Mouse (Mus musculus): ENCODE results near the gene Cdc42ep2. TPM values are rescaled to one million over a fixed set of nuclear protein-coding genes. Genes with fewer than 3 reads are reported as not detected.
A peak's percentile ranks its signal among the peaks of the same experiment; 100 is the strongest.

The Cdc42ep2 gene
- total and polyA plus RNA-seq, 3 experiments: 0.13 to 0.25 (median 0.20) TPM

GRCm38 (mm10) chr19:5913007-5913719 is 11.5 kb downstream of the Cdc42ep2 start, which contains the start of gene Dpf2:
Gene Dpf2, minus strand, starts transcription at chr19:5913010.
- peak within 1 kb of the TSS; percentile 94 for H3K4me2 ChIP-seq (ENCODE audit: insufficient read depth, low read depth, poor library complexity, severe bottlenecking)
- peak within 1 kb of the TSS; percentile 47 for H3K27ac ChIP-seq (ENCODE audit: insufficient read depth, low read depth)
- peaks cover 11 to 40% of the 10 kb centered on the region in 2 experiments for H3K4me1 ChIP-seq (ENCODE audit: control insufficient read depth in 1 of 2, insufficient read depth in 2 of 2)
- DNase-seq (ENCODE audit: extremely low read depth): peak; percentile 29
- peaks cover 13 to 45% of the 10 kb centered on the region in 2 experiments for H3K36me3 ChIP-seq (replicated peaks in 1 of 2; ENCODE audit: control insufficient read depth in 1 of 2, insufficient read depth in 1 of 2, low read length in 1 of 2)
- peak within 1 kb of the TSS; percentile 90 to 100 (median 93) for H3K4me3 ChIP-seq (replicated peaks in 1 of 3; ENCODE audit: low read depth in 2 of 3, low read length in 2 of 3, poor library complexity in 1 of 3)
- peak within 1 kb of the TSS; percentile 96 for H3K9ac ChIP-seq (ENCODE audit: insufficient read depth, low read depth)
- H3K79me2 ChIP-seq (replicated peaks; ENCODE audit: control insufficient read depth, extremely low read depth, insufficient read depth, poor library complexity, severe bottlenecking): peaks cover 45% of the 10 kb centered on the region
- dilution Hi-C loops (cut with MboI; ENCODE audit: extremely low pct_ligation_motif_present, extremely low pct_unique_long_range_greater_than_20kb, low sequenced_read_pairs): no loop called here
- no peak for TF ChIP-seq BHLHE40 (IDR thresholded peaks at IDR 0.05; ENCODE audit: low read depth, low read length)
- TF ChIP-seq MAFK (IDR thresholded peaks at IDR 0.05; ENCODE audit: insufficient replicate concordance, low read length): peak; percentile 39; the same call in 1 of the 2 replicates
- no peak for TF ChIP-seq ZNF384 (IDR thresholded peaks at IDR 0.05; ENCODE audit: low read depth, low read length)
- TF ChIP-seq NRF1 (IDR thresholded peaks at IDR 0.05; ENCODE audit: low read depth, low read length): peak; percentile 38; the same call in 1 of the 2 replicates
- no peaks in the 10 kb centered on the region for H3K27me3 ChIP-seq (replicated peaks)
- in situ Hi-C loops (cut with MboI; ENCODE audit: low pct_ligation_motif_present, low pct_unique_long_range_greater_than_20kb, low sequenced_read_pairs): no loop called here
- H3K9me3 ChIP-seq (replicated peaks; ENCODE audit: low read length): no peaks in the 10 kb centered on the region

GRCm38 (mm10) chr19:5912103-5913006 is 12.3 kb downstream of the Cdc42ep2 start:
- Histone ChIP-seq H3K9ac (ENCODE audit: insufficient read depth, low read depth) (peak overlapping the region; percentile 96), H3K4me1 (ENCODE audit: control insufficient read depth in 1 of 2, insufficient read depth in 2 of 2) (peaks cover 11 to 40% of the 10 kb centered on the region in 2 experiments), H3K9me3 (replicated peaks; ENCODE audit: low read length) (no peaks in the 10 kb centered on the region), H3K27me3 (replicated peaks) (no peaks in the 10 kb centered on the region), H3K4me2 (ENCODE audit: insufficient read depth, low read depth, poor library complexity, severe bottlenecking) (peak overlapping the region; percentile 94), H3K4me3 (replicated peaks in 1 of 3; ENCODE audit: low read depth in 2 of 3, low read length in 2 of 3, poor library complexity in 1 of 3) (peak overlapping the region; percentile 90 to 100 (median 93)), H3K27ac (ENCODE audit: insufficient read depth, low read depth) (no peak overlapping the region; the same call in 1 of the 2 replicates), H3K36me3 (replicated peaks in 1 of 2; ENCODE audit: control insufficient read depth in 1 of 2, insufficient read depth in 1 of 2, low read length in 1 of 2) (peaks cover 10 to 43% of the 10 kb centered on the region in 2 experiments), H3K79me2 (replicated peaks; ENCODE audit: control insufficient read depth, extremely low read depth, insufficient read depth, poor library complexity, severe bottlenecking) (peaks cover 53% of the 10 kb centered on the region)
- in situ Hi-C loops (cut with MboI; ENCODE audit: low pct_ligation_motif_present, low pct_unique_long_range_greater_than_20kb, low sequenced_read_pairs): no loop called here
- peak; percentile 99 for DNase-seq (ENCODE audit: extremely low read depth)
- dilution Hi-C loops (cut with MboI; ENCODE audit: extremely low pct_ligation_motif_present, extremely low pct_unique_long_range_greater_than_20kb, low sequenced_read_pairs): no loop called here
- TF ChIP-seq MAX (IDR thresholded peaks at IDR 0.05; ENCODE audit: low read length) (peak; percentile 24; the same call in 1 of the 2 replicates), ZNF384 (IDR thresholded peaks at IDR 0.05; ENCODE audit: low read depth, low read length) (no peak), CHD2 (IDR thresholded peaks at IDR 0.05; ENCODE audit: low read length) (no peak), PAX5 (IDR thresholded peaks at IDR 0.05; ENCODE audit: low read length) (no peak), MEF2A (IDR thresholded peaks at IDR 0.05; ENCODE audit: borderline replicate concordance, low read depth, low read length) (peak; percentile 23; the same call in 1 of the 2 replicates), JUND (conservative IDR thresholded peaks at IDR 0.05; ENCODE audit: low read depth, low read length) (no peak), ETS1 (conservative IDR thresholded peaks at IDR 0.05; ENCODE audit: low read depth, low read length) (no peak), ZKSCAN1 (IDR thresholded peaks at IDR 0.05; ENCODE audit: borderline replicate concordance, low read depth, low read length) (no peak), BHLHE40 (IDR thresholded peaks at IDR 0.05; ENCODE audit: low read depth, low read length) (no peak), TCF12 (IDR thresholded peaks at IDR 0.05; ENCODE audit: low read depth, low read length) (peak; percentile 63; the same call in 1 of the 2 replicates), TBP (conservative IDR thresholded peaks at IDR 0.05; ENCODE audit: low read depth, low read length) (peak; percentile 77; the same call in 1 of the 2 replicates), SMC3 (IDR thresholded peaks at IDR 0.05; ENCODE audit: low read depth, low read length) (no peak), HCFC1 (IDR thresholded peaks at IDR 0.05; ENCODE audit: low read depth, low read length) (peak; percentile 74), ZC3H11A (IDR thresholded peaks at IDR 0.05; ENCODE audit: low read depth, low read length) (no peak), USF2 (conservative IDR thresholded peaks at IDR 0.05; ENCODE audit: low read depth, low read length) (no peak), ELF1 (IDR thresholded peaks at IDR 0.05; ENCODE audit: low read depth, low read length) (peak; percentile 52), MXI1 (IDR thresholded peaks at IDR 0.05; ENCODE audit: low read depth, low read length) (peak; percentile 66), MAFK (IDR thresholded peaks at IDR 0.05; ENCODE audit: insufficient replicate concordance, low read length) (no peak), POLR2A (IDR thresholded peaks at IDR 0.05; ENCODE audit: low read depth, low read length) (peak; percentile 97), RCOR1 (conservative IDR thresholded peaks at IDR 0.05; ENCODE audit: low read depth, low read length) (0 out of 2 replicates have a peak, but pooled peaks have one; percentile 38), CTCF (conservative IDR thresholded peaks at IDR 0.05 in 1 of 2, IDR thresholded peaks at IDR 0.05 in 1 of 2; ENCODE audit: low read depth in 2 of 2, low read length in 2 of 2) (no peak), RAD21 (IDR thresholded peaks at IDR 0.05; ENCODE audit: low read depth, low read length) (no peak), MYC (IDR thresholded peaks at IDR 0.05; ENCODE audit: low read depth, low read length) (no peak; the same call in 1 of the 2 replicates), NRF1 (IDR thresholded peaks at IDR 0.05; ENCODE audit: low read depth, low read length) (peak; percentile 89), USF1 (IDR thresholded peaks at IDR 0.05; ENCODE audit: low read depth, low read length) (no peak), UBTF (IDR thresholded peaks at IDR 0.05; ENCODE audit: low read depth, low read length) (no peak), CHD1 (IDR thresholded peaks at IDR 0.05; ENCODE audit: low read depth, low read length) (peak; percentile 90), EP300 (IDR thresholded peaks at IDR 0.05; ENCODE audit: low read length) (no peak)
